Mouse (Mus musculus): ENCODE results near the gene Gm45716. TPM values are rescaled to one million over a fixed set of nuclear protein-coding genes. Genes with fewer than 3 reads are reported as not detected.
A peak's percentile ranks its signal among the peaks of the same experiment; 100 is the strongest.

Gm45716 gene
- polyA plus RNA-seq, 1 experiment = 0.63 TPM

DNA sequence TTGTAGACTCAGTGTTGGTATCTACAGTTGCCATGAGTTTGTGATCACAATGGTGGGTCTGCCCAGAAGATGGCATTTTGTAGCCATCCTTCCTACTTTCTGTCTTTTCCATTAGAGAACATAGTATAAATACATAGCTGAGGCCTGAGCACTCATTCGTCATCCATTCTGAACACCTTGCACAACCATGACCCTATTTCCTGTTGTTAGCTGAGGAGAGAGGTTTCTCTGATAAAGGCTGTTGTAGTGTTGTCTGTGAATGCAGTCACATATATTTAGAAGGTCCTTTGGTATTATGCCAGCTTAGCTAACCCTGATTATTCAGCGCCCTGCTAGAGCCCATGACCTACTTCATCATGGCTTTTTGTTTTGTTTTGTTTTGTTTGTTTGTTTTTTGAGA, 54.4 kb downstream of the Gm45716 start:
- TF ChIP-seq CTCF (IDR thresholded peaks at IDR 0.05; ENCODE audit: control insufficient read depth, insufficient read depth, insufficient replicate concordance, low read depth, low read length) (no peak), POLR2A (IDR thresholded peaks at IDR 0.05; ENCODE audit: control insufficient read depth, low read depth, low read length) (no peak)
- Histone ChIP-seq H3K27ac (ENCODE audit: control insufficient read depth, insufficient read depth, low read depth, low read length) (no peak overlapping the region), H3K4me3 (ENCODE audit: control insufficient read depth, low read depth, low read length) (no peak overlapping the region), H3K36me3 (ENCODE audit: control insufficient read depth, insufficient read depth, low read length) (no peaks in the 10 kb centered on the region), H3K27me3 (ENCODE audit: control insufficient read depth, insufficient read depth, low read length) (no peaks in the 10 kb centered on the region), H3K4me1 (ENCODE audit: control insufficient read depth, insufficient read depth, low read length) (no peaks in the 10 kb centered on the region; the same call in 1 of the 2 replicates)

- TF ChIP-seq POLR2A (IDR thresholded peaks at IDR 0.05; ENCODE audit: control insufficient read depth, low read depth, low read length) = no peak
- TF ChIP-seq CTCF (IDR thresholded peaks at IDR 0.05; ENCODE audit: control insufficient read depth, insufficient read depth, insufficient replicate concordance, low read depth, low read length) = no peak
- no peak overlapping the region for H3K27ac ChIP-seq (ENCODE audit: control insufficient read depth, insufficient read depth, low read depth, low read length)
- H3K36me3 ChIP-seq (ENCODE audit: control insufficient read depth, insufficient read depth, low read length) = no peaks in the 10 kb centered on the region
- H3K4me3 ChIP-seq (ENCODE audit: control insufficient read depth, low read depth, low read length) = no peak overlapping the region
- no peaks in the 10 kb centered on the region for H3K27me3 ChIP-seq (ENCODE audit: control insufficient read depth, insufficient read depth, low read length)
- no peaks in the 10 kb centered on the region for H3K4me1 ChIP-seq (ENCODE audit: control insufficient read depth, insufficient read depth, low read length)
Measured at GRCm38 (mm10) chr11:90243300-90243699, 55.8 kb downstream of the Gm45716 start.

DNA sequence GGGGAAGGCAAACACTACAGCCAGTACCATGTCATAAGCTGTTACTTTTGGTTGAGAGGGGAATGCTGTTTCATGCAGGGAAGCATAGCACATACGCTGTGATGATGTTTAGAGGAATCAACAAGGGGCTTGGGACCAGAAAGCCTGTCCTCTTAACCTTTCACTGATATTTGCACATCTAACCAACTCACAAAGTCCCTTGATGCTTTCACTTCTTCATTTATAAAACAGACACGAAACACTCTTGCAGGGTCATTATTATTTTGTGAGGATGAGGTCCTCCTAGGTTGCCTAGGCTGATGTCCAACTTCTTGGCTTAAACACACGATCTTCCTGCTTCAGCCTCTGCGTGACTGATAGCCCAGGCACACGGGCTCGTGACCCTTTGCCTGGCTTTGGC, 58.1 kb downstream of the Gm45716 start:
- TF ChIP-seq CTCF (IDR thresholded peaks at IDR 0.05; ENCODE audit: control insufficient read depth, insufficient read depth, insufficient replicate concordance, low read depth, low read length) = no peak
- no peak for TF ChIP-seq POLR2A (IDR thresholded peaks at IDR 0.05; ENCODE audit: control insufficient read depth, low read depth, low read length)
- no peak overlapping the region for H3K4me3 ChIP-seq (ENCODE audit: control insufficient read depth, low read depth, low read length)
- no peaks in the 10 kb centered on the region for H3K36me3 ChIP-seq (ENCODE audit: control insufficient read depth, insufficient read depth, low read length)
- H3K27me3 ChIP-seq (ENCODE audit: control insufficient read depth, insufficient read depth, low read length) = no peaks in the 10 kb centered on the region
- H3K4me1 ChIP-seq (ENCODE audit: control insufficient read depth, insufficient read depth, low read length) = peaks cover 12% of the 10 kb centered on the region
- no peak overlapping the region for H3K27ac ChIP-seq (ENCODE audit: control insufficient read depth, insufficient read depth, low read depth, low read length)

- no peaks in the 10 kb centered on the region for H3K27me3 ChIP-seq (ENCODE audit: control insufficient read depth, insufficient read depth, low read length)
- TF ChIP-seq POLR2A (IDR thresholded peaks at IDR 0.05; ENCODE audit: control insufficient read depth, low read depth, low read length) (no peak), CTCF (IDR thresholded peaks at IDR 0.05; ENCODE audit: control insufficient read depth, insufficient read depth, insufficient replicate concordance, low read depth, low read length) (no peak)
- peaks cover 12% of the 10 kb centered on the region for H3K4me1 ChIP-seq (ENCODE audit: control insufficient read depth, insufficient read depth, low read length)
- no peak overlapping the region for H3K27ac ChIP-seq (ENCODE audit: control insufficient read depth, insufficient read depth, low read depth, low read length)
- H3K36me3 ChIP-seq (ENCODE audit: control insufficient read depth, insufficient read depth, low read length) = no peaks in the 10 kb centered on the region
- H3K4me3 ChIP-seq (ENCODE audit: control insufficient read depth, low read depth, low read length) = no peak overlapping the region
Measured at GRCm38 (mm10) chr11:90246676-90247075, 59.2 kb downstream of the Gm45716 start.

GRCm38 (mm10) chr11:90247793-90248192, 60.3 kb downstream of the Gm45716 start:
- no peak for TF ChIP-seq CTCF (IDR thresholded peaks at IDR 0.05; ENCODE audit: control insufficient read depth, insufficient read depth, insufficient replicate concordance, low read depth, low read length)
- no peak overlapping the region for H3K4me3 ChIP-seq (ENCODE audit: control insufficient read depth, low read depth, low read length)
- H3K27ac ChIP-seq (ENCODE audit: control insufficient read depth, insufficient read depth, low read depth, low read length) = no peak overlapping the region
- H3K36me3 ChIP-seq (ENCODE audit: control insufficient read depth, insufficient read depth, low read length) = no peaks in the 10 kb centered on the region
- H3K4me1 ChIP-seq (ENCODE audit: control insufficient read depth, insufficient read depth, low read length) = peaks cover 12% of the 10 kb centered on the region
- no peaks in the 10 kb centered on the region for H3K27me3 ChIP-seq (ENCODE audit: control insufficient read depth, insufficient read depth, low read length)

DNA sequence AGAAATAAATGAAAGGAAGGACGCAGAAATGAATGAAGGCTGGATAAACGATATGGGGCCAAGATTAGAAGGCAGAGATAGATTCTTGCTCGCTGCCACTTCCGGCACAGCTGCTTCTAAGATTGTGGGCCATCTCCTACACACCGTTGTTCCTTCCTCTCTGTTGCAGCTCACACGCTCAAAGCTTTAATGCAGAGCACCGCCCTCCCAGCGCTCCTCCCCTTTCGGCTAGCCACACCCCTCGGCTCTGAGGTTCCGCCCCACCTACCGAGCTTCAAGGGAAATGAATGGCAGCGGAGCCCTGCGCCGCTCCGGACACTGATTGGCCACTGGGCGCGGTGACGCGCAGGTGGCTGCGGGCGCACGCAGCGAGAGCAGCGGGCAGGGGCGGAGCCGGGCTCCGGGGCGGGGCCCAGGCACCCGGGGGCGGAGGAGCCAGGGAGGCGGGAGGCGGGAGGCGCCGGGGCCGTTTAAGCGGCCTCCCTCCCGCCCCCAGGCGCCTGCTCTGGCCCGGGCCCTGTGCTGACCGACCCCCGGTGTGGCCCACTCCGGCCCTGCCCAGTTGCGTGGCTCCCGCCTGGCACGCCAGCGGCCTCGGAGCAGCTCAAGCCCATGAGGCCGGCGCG, 61.7 kb downstream of the Gm45716 start, which contains the start of gene Mmd:
Gene Mmd (plus strand): TSS at position 432 of the 626 bp plus-strand sequence.
- Histone ChIP-seq H3K4me3 (ENCODE audit: control insufficient read depth, low read depth, low read length) (peak within 1 kb of the TSS; percentile 89), H3K27ac (ENCODE audit: control insufficient read depth, insufficient read depth, low read depth, low read length) (peak within 1 kb of the TSS; percentile 20), H3K36me3 (ENCODE audit: control insufficient read depth, insufficient read depth, low read length) (no peaks in the 10 kb centered on the region), H3K27me3 (ENCODE audit: control insufficient read depth, insufficient read depth, low read length) (no peaks in the 10 kb centered on the region), H3K4me1 (ENCODE audit: control insufficient read depth, insufficient read depth, low read length) (peaks cover 12% of the 10 kb centered on the region)
- peak; percentile 49 for TF ChIP-seq POLR2A (IDR thresholded peaks at IDR 0.05; ENCODE audit: control insufficient read depth, low read depth, low read length)
- no peak for TF ChIP-seq CTCF (IDR thresholded peaks at IDR 0.05; ENCODE audit: control insufficient read depth, insufficient read depth, insufficient replicate concordance, low read depth, low read length)

- Histone ChIP-seq H3K4me3 (ENCODE audit: control insufficient read depth, low read depth, low read length) (peak overlapping the region; percentile 89), H3K4me1 (ENCODE audit: control insufficient read depth, insufficient read depth, low read length) (peaks cover 12% of the 10 kb centered on the region), H3K27ac (ENCODE audit: control insufficient read depth, insufficient read depth, low read depth, low read length) (peak overlapping the region; percentile 20), H3K36me3 (ENCODE audit: control insufficient read depth, insufficient read depth, low read length) (no peaks in the 10 kb centered on the region), H3K27me3 (ENCODE audit: control insufficient read depth, insufficient read depth, low read length) (no peaks in the 10 kb centered on the region)
- TF ChIP-seq CTCF (IDR thresholded peaks at IDR 0.05; ENCODE audit: control insufficient read depth, insufficient read depth, insufficient replicate concordance, low read depth, low read length) (no peak), POLR2A (IDR thresholded peaks at IDR 0.05; ENCODE audit: control insufficient read depth, low read depth, low read length) (no peak)
Measured at GRCm38 (mm10) chr11:90249701-90250141, 62.2 kb downstream of the Gm45716 start.
